Mouse (Mus musculus): ENCODE data around the gene Sobp. TPM values are rescaled to one million over a fixed set of nuclear protein-coding genes. Genes with fewer than 3 reads are reported as not detected.

The Sobp gene
- polyA plus RNA-seq, 1 experiment from 2014 or later, result 8.9 TPM

DNA sequence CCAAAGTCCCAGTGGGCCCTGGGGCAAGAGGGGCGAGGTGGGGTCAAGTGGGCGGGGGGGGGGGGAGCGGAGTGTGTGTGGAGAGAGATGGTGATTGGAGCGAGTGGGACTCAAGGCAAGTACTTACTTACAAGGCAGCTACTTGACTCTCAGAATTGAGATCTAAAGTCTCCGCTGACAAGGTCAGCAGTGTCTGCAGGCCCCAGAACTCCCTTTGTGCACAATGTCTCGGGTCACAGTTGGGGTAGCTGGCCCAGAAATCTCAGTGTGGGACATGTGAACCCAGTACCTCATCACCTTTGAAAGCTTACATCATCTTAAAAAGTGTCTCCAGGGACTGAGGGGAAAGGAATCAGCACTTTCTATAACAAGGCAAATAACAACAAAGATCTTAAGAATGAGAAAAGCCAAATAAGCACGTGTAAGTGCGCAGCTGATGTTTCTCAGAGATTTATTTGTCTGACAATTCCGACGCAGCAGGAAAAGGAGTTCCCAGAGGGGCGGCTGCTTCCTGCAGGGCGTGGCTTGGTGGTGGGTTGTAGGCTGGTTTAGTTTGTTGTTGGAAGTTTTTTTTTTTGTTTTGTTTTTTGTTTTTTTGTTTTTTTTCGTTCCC is 172.2 kb downstream of the Sobp start:
- Histone ChIP-seq H3K4me3 (replicated peaks) (0 out of 2 replicates have a peak overlapping the region, but pooled peaks have one; percentile 11), H3K27me3 (0 out of 2 replicates have a peak, but pooled peaks cover 4% of the 10 kb centered on the region), H3K4me1 (peaks cover 12% of the 10 kb centered on the region), H3K9ac (no peak overlapping the region), H3K9me3 (no peaks in the 10 kb centered on the region), H3K27ac (no peak overlapping the region), H3K36me3 (replicated peaks) (0 out of 2 replicates have a peak, but pooled peaks cover 4% of the 10 kb centered on the region), H3K4me2 (peak overlapping the region; percentile 53)
- 0 out of 2 replicates have a peak, but pooled peaks have one; percentile 21 for ATAC-seq (ENCODE audit: low FRiP score)
- WGBS, result 10% methylated on average over 13 of the region's 13 CpGs

GRCm38 (mm10) chr10:43001433-43001832 is 172.9 kb downstream of the Sobp start:
- no peak for ATAC-seq (ENCODE audit: low FRiP score)
- Histone ChIP-seq H3K27ac (no peak overlapping the region), H3K4me3 (replicated peaks) (no peak overlapping the region), H3K9me3 (no peaks in the 10 kb centered on the region), H3K4me2 (no peak overlapping the region), H3K9ac (no peak overlapping the region), H3K27me3 (0 out of 2 replicates have a peak, but pooled peaks cover 10% of the 10 kb centered on the region), H3K36me3 (replicated peaks) (0 out of 2 replicates have a peak, but pooled peaks cover 4% of the 10 kb centered on the region), H3K4me1 (peaks cover 12% of the 10 kb centered on the region)
- 80% methylated on average over 3 of the region's 3 CpGs for WGBS

- H3K27ac ChIP-seq, result no peak overlapping the region
- peaks cover 19% of the 10 kb centered on the region for H3K4me1 ChIP-seq
- H3K9ac ChIP-seq, result no peak overlapping the region
- no peak overlapping the region for H3K4me3 ChIP-seq (replicated peaks)
- H3K9me3 ChIP-seq, result no peaks in the 10 kb centered on the region
- no peak overlapping the region for H3K4me2 ChIP-seq
- H3K27me3 ChIP-seq, result 0 out of 2 replicates have a peak, but pooled peaks cover 13% of the 10 kb centered on the region
- H3K36me3 ChIP-seq (replicated peaks), result 0 out of 2 replicates have a peak, but pooled peaks cover 4% of the 10 kb centered on the region
- WGBS, result 95% methylated on average over 10 of the region's 10 CpGs
- no peak for ATAC-seq (ENCODE audit: low FRiP score)
These were observed 175.0 kb downstream of the Sobp start for GRCm38 (mm10) chr10:42999324-42999723.

DNA sequence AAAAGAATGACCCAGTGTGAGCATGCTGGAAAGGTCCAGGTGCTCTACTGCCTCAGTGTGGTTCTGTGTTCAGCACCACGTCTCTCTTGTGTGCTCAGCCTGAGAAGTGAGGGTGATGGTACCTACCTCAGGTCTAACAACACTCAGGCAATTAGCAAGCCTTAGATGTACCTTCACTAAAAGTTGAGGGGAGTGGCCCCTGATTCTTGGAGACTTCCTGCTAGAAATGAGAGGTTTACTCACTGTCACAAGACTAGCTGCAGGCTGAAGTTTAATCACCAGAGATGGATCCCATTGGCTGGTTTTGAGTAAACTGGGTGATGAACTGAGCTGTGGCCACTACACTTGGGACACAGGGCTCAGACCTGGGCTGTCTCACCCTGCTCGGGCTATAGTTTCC is 177.1 kb downstream of the Sobp start:
- peaks cover 15% of the 10 kb centered on the region for H3K4me1 ChIP-seq
- H3K4me3 ChIP-seq (replicated peaks), result no peak overlapping the region
- no peak overlapping the region for H3K9ac ChIP-seq
- H3K27me3 ChIP-seq, result peaks cover 30% of the 10 kb centered on the region
- 82% methylated on average over 2 of the region's 2 CpGs for whole genome bisulfite sequencing
- H3K4me2 ChIP-seq, result no peak overlapping the region
- no peaks in the 10 kb centered on the region for H3K36me3 ChIP-seq (replicated peaks)
- no peaks in the 10 kb centered on the region for H3K9me3 ChIP-seq
- no peak for ATAC-seq (ENCODE audit: low FRiP score)
- H3K27ac ChIP-seq, result no peak overlapping the region

DNA sequence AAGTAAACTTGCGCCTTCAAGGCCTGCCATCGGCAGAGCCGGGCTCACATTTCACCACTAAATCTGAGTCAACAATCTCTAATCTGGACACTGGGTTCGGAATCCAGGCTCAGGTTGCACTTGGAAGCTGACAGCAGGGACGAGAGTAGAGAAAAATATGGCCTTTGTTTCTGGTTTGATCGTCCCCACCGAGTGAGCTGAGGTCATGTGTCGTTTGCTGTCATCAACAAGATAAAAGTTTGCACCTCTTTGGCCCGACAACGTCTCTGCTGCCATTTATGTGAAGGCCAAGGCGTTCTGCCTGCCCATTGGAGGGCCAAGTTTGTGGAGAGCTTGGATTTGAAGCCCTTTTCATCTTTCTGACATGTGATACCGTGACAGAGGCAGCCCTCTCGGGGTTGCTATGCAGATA is 178.8 kb downstream of the Sobp start:
- Histone ChIP-seq H3K9me3 (no peaks in the 10 kb centered on the region), H3K4me2 (no peak overlapping the region), H3K9ac (no peak overlapping the region), H3K27ac (no peak overlapping the region), H3K27me3 (peaks cover 33% of the 10 kb centered on the region), H3K4me1 (peaks cover 19% of the 10 kb centered on the region), H3K4me3 (replicated peaks) (no peak overlapping the region), H3K36me3 (replicated peaks) (no peaks in the 10 kb centered on the region)
- no peak for ATAC-seq (ENCODE audit: low FRiP score)
- 62% methylated on average over 13 of the region's 13 CpGs for WGBS

DNA sequence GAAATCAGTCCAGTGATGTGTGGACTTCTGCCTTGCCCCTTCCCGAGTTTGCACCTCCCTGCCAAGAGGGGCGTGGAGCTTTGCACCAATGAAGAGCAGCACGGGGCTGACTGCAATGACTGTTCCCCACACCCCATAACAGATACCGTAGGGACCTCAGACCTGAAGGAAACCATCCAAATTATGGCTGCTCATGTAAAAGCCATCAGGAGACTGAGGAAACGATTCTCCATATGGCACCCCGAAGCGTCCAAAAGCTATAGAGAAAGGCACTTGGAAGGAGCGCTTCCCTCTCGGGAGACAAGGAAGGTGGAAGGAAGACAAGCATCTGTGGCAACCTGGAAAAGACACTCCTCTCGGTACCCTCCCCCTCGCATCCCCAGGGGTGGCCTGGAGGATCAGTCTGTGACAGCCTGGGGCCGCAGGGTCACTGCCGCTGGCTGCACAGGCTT is 180.0 kb downstream of the Sobp start:
- Histone ChIP-seq H3K27ac (no peak overlapping the region), H3K27me3 (peaks cover 33% of the 10 kb centered on the region), H3K9ac (no peak overlapping the region), H3K4me2 (no peak overlapping the region), H3K36me3 (replicated peaks) (no peaks in the 10 kb centered on the region), H3K9me3 (no peaks in the 10 kb centered on the region), H3K4me1 (peaks cover 19% of the 10 kb centered on the region), H3K4me3 (replicated peaks) (no peak overlapping the region)
- 30% methylated on average over 13 of the region's 13 CpGs for WGBS
- ATAC-seq (ENCODE audit: low FRiP score), result no peak

DNA sequence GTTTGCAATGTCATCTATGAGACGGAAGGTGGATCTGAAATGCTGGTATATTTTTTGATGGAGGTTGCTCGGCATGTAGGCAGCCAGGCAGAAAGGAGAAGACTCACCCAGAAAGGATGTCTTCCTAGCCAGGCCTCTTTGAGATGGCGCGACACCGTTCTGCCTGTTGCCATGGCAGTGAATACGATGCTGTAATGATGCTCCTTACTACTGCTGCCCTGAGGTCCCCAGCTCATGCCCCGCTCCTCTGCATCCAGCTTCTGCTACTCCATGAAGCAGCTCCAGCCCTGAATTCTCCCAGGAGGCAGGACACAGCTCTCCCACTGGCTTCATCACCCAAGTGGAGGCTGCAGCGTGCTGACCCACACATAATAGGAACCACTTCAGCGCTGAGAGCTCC is 183.3 kb downstream of the Sobp start:
- Histone ChIP-seq H3K27me3 (peaks cover 23% of the 10 kb centered on the region), H3K36me3 (replicated peaks) (no peaks in the 10 kb centered on the region), H3K4me3 (replicated peaks) (no peak overlapping the region), H3K9ac (no peak overlapping the region), H3K9me3 (no peaks in the 10 kb centered on the region), H3K27ac (no peak overlapping the region), H3K4me2 (no peak overlapping the region), H3K4me1 (peaks cover 24% of the 10 kb centered on the region)
- no peak for ATAC-seq (ENCODE audit: low FRiP score)
- 61% methylated on average over 9 of the region's 9 CpGs for WGBS

DNA sequence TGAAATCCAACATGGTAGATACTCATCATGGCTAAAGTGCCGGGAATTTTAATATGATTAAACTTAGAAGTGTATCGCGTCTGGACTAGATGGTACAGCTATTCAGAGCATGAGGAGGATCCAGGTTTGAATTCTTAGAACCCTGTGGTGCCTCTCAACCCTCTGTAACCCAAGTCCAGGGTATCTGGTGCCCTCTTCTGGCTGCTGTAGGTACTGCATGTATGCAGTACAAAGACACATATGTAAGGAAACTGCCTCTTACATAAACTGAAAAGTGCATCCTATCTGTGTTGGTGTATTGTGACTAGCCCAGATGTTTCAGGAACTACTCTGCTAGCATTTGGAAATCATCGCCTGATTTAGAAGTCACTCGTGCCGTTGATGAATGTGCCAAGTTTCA is 184.4 kb downstream of the Sobp start:
- Histone ChIP-seq H3K4me1 (peaks cover 21% of the 10 kb centered on the region), H3K9ac (no peak overlapping the region), H3K27ac (no peak overlapping the region), H3K36me3 (replicated peaks) (no peaks in the 10 kb centered on the region), H3K4me2 (no peak overlapping the region), H3K4me3 (replicated peaks) (no peak overlapping the region), H3K9me3 (no peaks in the 10 kb centered on the region), H3K27me3 (peaks cover 23% of the 10 kb centered on the region)
- 0 out of 2 replicates have a peak, but pooled peaks have one; percentile 12 for ATAC-seq (ENCODE audit: low FRiP score)
- 37% methylated on average over 6 of the region's 6 CpGs for WGBS

DNA sequence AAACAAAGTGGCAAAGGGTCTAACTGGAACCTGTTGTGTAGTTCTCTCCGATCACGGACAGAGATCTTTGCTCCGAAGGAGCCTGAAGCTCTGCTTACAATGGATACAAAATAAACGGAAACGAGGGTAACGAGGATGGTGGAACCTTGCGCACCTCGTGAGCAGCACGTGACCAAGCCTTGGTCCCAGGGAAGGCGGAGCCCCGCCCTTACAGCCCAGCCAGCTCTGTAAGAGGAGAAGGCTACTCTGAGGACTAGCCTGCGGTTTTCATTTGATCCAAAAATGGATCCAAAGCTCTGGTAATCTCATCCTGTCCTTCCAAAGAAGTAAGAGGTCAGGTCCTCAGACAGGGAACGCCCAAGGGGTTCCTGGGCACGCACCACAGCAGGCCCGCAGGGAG is 185.7 kb downstream of the Sobp start:
- H3K36me3 ChIP-seq (replicated peaks), result no peaks in the 10 kb centered on the region
- H3K4me1 ChIP-seq, result peaks cover 13% of the 10 kb centered on the region; the same call in 1 of the 2 replicates
- H3K4me3 ChIP-seq (replicated peaks), result no peak overlapping the region
- no peak for ATAC-seq (ENCODE audit: low FRiP score)
- peaks cover 14% of the 10 kb centered on the region for H3K27me3 ChIP-seq
- no peak overlapping the region for H3K9ac ChIP-seq
- H3K4me2 ChIP-seq, result no peak overlapping the region
- H3K9me3 ChIP-seq, result no peaks in the 10 kb centered on the region
- 59% methylated on average over 15 of the region's 15 CpGs for WGBS
- no peak overlapping the region for H3K27ac ChIP-seq

DNA sequence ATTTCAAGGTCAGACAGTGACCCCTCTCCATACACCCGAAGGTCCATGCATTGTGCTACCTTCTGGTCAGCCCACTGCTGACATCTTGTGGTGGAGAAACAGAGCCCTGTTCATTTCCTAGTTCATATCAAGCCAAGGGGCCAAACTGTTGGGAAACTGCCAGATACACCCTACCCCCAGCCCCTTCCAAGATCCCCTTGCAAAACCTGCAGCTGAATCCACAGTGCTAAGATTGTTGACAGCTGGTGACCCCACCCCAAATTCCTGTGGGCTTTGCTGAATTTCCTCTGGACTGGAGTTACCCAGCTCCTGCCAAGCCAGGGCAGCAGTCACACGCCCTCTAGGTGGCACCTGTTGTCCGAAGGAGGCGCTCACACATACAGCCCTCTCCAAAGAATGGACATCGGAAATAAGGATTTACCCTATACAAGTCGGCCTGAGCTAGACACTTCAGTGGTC is 186.7 kb downstream of the Sobp start:
- Histone ChIP-seq H3K36me3 (replicated peaks) (no peaks in the 10 kb centered on the region), H3K9me3 (no peaks in the 10 kb centered on the region), H3K4me1 (peaks cover 13% of the 10 kb centered on the region; the same call in 1 of the 2 replicates), H3K9ac (no peak overlapping the region), H3K4me3 (replicated peaks) (no peak overlapping the region), H3K27ac (no peak overlapping the region), H3K27me3 (peaks cover 4% of the 10 kb centered on the region; the same call in 1 of the 2 replicates), H3K4me2 (no peak overlapping the region)
- peak; percentile 67 for ATAC-seq (ENCODE audit: low FRiP score)
- 19% methylated on average over 6 of the region's 6 CpGs for WGBS

DNA sequence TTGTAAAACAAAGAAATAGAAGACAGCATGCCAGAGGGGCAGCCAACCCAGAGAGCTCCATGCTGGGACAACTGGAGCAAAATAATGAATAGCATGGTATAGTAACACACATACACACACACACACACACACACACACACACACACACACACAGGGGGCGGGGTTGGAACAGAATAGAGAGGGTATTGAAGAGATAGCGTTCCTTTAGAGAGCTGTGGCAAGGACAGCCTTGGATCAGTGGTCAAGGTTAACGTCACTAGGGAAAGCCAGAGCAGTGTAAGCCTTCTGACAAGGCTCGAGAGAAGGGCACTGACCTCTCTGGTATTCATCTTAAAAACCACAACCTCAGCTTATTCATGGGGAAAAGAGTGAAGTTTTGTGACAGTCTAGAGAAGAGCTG is 189.4 kb downstream of the Sobp start:
- H3K36me3 ChIP-seq (replicated peaks), result no peaks in the 10 kb centered on the region
- no peak for ATAC-seq (ENCODE audit: low FRiP score)

GRCm38 (mm10) chr10:42980999-42981757 is 193.2 kb downstream of the Sobp start:
- no peak for ATAC-seq (ENCODE audit: low FRiP score)
- Histone ChIP-seq H3K27ac (no peak overlapping the region), H3K4me2 (no peak overlapping the region), H3K4me3 (replicated peaks) (no peak overlapping the region), H3K27me3 (0 out of 2 replicates have a peak, but pooled peaks cover 7% of the 10 kb centered on the region), H3K4me1 (no peaks in the 10 kb centered on the region; the same call in 1 of the 2 replicates), H3K9me3 (no peaks in the 10 kb centered on the region), H3K36me3 (replicated peaks) (no peaks in the 10 kb centered on the region), H3K9ac (no peak overlapping the region)
- WGBS, result 70% methylated on average over 7 of the region's 7 CpGs

More for the DNA sequence above, 189.4 kb downstream of the Sobp start:
- H3K27ac ChIP-seq, result no peak overlapping the region
- H3K4me1 ChIP-seq, result peaks cover 5% of the 10 kb centered on the region; the same call in 1 of the 2 replicates
- H3K9me3 ChIP-seq, result no peaks in the 10 kb centered on the region
- 0 out of 2 replicates have a peak, but pooled peaks cover 2% of the 10 kb centered on the region for H3K27me3 ChIP-seq
- WGBS, result 68% methylated on average over 4 of the region's 4 CpGs
- no peak overlapping the region for H3K4me2 ChIP-seq
- no peak overlapping the region for H3K9ac ChIP-seq
- no peak overlapping the region for H3K4me3 ChIP-seq (replicated peaks)

Data from forebrain, embryonic 12.5 days (tissue).